Mouse (Mus musculus): ENCODE results near the gene Crybg1. TPM values are rescaled to one million over a fixed set of nuclear protein-coding genes. Genes with fewer than 3 reads are reported as not detected.

The Crybg1 gene
- total and polyA plus RNA-seq, 3 experiments, result 0.04 to 0.14 TPM; not detected in 1

GRCm38 (mm10) chr10:43953942-43954341 is 194.7 kb downstream of the Crybg1 start:
- Histone ChIP-seq H3K27ac (ENCODE audit: control insufficient read depth, low read depth, low read length) (no peak overlapping the region), H3K9me3 (replicated peaks; ENCODE audit: insufficient read depth, low read length) (no peaks in the 10 kb centered on the region), H3K36me3 (ENCODE audit: control insufficient read depth in 1 of 2, insufficient read depth in 2 of 2, low read length in 2 of 2) (no peaks in the 10 kb centered on the region; a peak in 1 of 4 replicates), H3K27me3 (ENCODE audit: control insufficient read depth in 1 of 2, insufficient read depth in 2 of 2, low read length in 2 of 2) (no peaks in the 10 kb centered on the region), H3K9ac (ENCODE audit: control insufficient read depth, low read depth, low read length, poor library complexity, severe bottlenecking) (no peak overlapping the region), H3K4me1 (ENCODE audit: control insufficient read depth in 1 of 2, insufficient read depth in 2 of 2, low read length in 2 of 2) (no peaks in the 10 kb centered on the region; a peak in 1 of 4 replicates), H3K4me3 (ENCODE audit: control insufficient read depth in 1 of 2, insufficient read depth in 1 of 2, low read depth in 2 of 2, low read length in 2 of 2) (no peak overlapping the region), H3K79me2 (ENCODE audit: control insufficient read depth, insufficient read depth, low read length, poor library complexity) (no peaks in the 10 kb centered on the region)
- DNase-seq (ENCODE audit: low read depth, low spot score), result peak; percentile 87
- TF ChIP-seq ZC3H11A (IDR thresholded peaks at IDR 0.05; ENCODE audit: low read depth, low read length) (peak; percentile 96), BHLHE40 (IDR thresholded peaks at IDR 0.05; ENCODE audit: borderline replicate concordance, low read depth, low read length) (no peak), POLR2A (IDR thresholded peaks at IDR 0.05; ENCODE audit: control insufficient read depth in 1 of 2, insufficient read depth in 1 of 2, low read depth in 1 of 2, low read length in 2 of 2, poor library complexity in 1 of 2) (no peak), USF1 (IDR thresholded peaks at IDR 0.05; ENCODE audit: low read depth, low read length) (no peak), NRF1 (IDR thresholded peaks at IDR 0.05; ENCODE audit: insufficient read depth, low read depth, low read length, poor library complexity, severe bottlenecking) (no peak), ZKSCAN1 (IDR thresholded peaks at IDR 0.05; ENCODE audit: low read depth, low read length) (no peak), ZMIZ1 (IDR thresholded peaks at IDR 0.05; ENCODE audit: low read depth, low read length) (no peak), GATA1 (IDR thresholded peaks at IDR 0.05; ENCODE audit: low read depth, low read length) (0 out of 2 replicates have a peak, but pooled peaks have one; percentile 6), SIN3A (IDR thresholded peaks at IDR 0.05; ENCODE audit: low read length) (peak; percentile 60; the same call in 1 of the 2 replicates), CTCF (IDR thresholded peaks at IDR 0.05 in 2 of 3, conservative IDR thresholded peaks at IDR 0.05 in 1 of 3; ENCODE audit: control insufficient read depth in 1 of 3, insufficient read depth in 1 of 3, low read depth in 2 of 3, low read length in 3 of 3, poor library complexity in 1 of 3, severe bottlenecking in 1 of 3) (peak; percentile 87 to 97 (median 88)), TBP (IDR thresholded peaks at IDR 0.05; ENCODE audit: low read depth, low read length) (no peak), GABPA (IDR thresholded peaks at IDR 0.05; ENCODE audit: low read depth, low read length) (no peak), ELF1 (IDR thresholded peaks at IDR 0.05; ENCODE audit: low read depth, low read length) (no peak), HCFC1 (IDR thresholded peaks at IDR 0.05; ENCODE audit: low read depth, low read length) (peak; percentile 30; the same call in 1 of the 2 replicates), UBTF (IDR thresholded peaks at IDR 0.05; ENCODE audit: borderline replicate concordance, insufficient read depth, low read depth, low read length) (no peak), SMC3 (IDR thresholded peaks at IDR 0.05; ENCODE audit: low read depth, low read length) (peak; percentile 99), MAFK (IDR thresholded peaks at IDR 0.05; ENCODE audit: borderline replicate concordance, low read depth, low read length) (no peak), MAX (IDR thresholded peaks at IDR 0.05; ENCODE audit: low read length) (peak; percentile 36; the same call in 1 of the 2 replicates), NELFE (IDR thresholded peaks at IDR 0.05; ENCODE audit: low read depth, low read length) (no peak), MAZ (IDR thresholded peaks at IDR 0.05; ENCODE audit: low read depth, low read length) (0 out of 2 replicates have a peak, but pooled peaks have one; percentile 21), JUND (IDR thresholded peaks at IDR 0.05; ENCODE audit: low read depth, low read length) (no peak), RAD21 (IDR thresholded peaks at IDR 0.05; ENCODE audit: low read depth, low read length) (no peak; the same call in none of the 2 replicates), MXI1 (IDR thresholded peaks at IDR 0.05; ENCODE audit: low read depth, low read length) (0 out of 2 replicates have a peak, but pooled peaks have one; percentile 23), CHD1 (IDR thresholded peaks at IDR 0.05; ENCODE audit: low read depth, low read length) (no peak), MYC (IDR thresholded peaks at IDR 0.05; ENCODE audit: low read depth, low read length) (peak; percentile 81), KAT2A (conservative IDR thresholded peaks at IDR 0.05; ENCODE audit: low read depth, low read length) (no peak), EP300 (IDR thresholded peaks at IDR 0.05; ENCODE audit: low read depth in 1 of 2, low read length in 2 of 2) (no peak), POLR2AphosphoS2 (IDR thresholded peaks at IDR 0.05; ENCODE audit: low read length) (no peak), POLR2AphosphoS5 (IDR thresholded peaks at IDR 0.05; ENCODE audit: borderline replicate concordance, low read depth, low read length) (no peak), ETS1 (IDR thresholded peaks at IDR 0.05; ENCODE audit: low read depth, low read length) (peak; percentile 17; the same call in 1 of the 2 replicates), E2F4 (IDR thresholded peaks at IDR 0.05; ENCODE audit: borderline replicate concordance, low read depth, low read length) (no peak), RCOR1 (IDR thresholded peaks at IDR 0.05; ENCODE audit: low read depth, low read length) (no peak), CHD2 (IDR thresholded peaks at IDR 0.05; ENCODE audit: low read length) (no peak), TAL1 (IDR thresholded peaks at IDR 0.05; ENCODE audit: low read length) (no peak), MYB (IDR thresholded peaks at IDR 0.05; ENCODE audit: low read depth, low read length) (no peak), TCF12 (IDR thresholded peaks at IDR 0.05; ENCODE audit: low read depth, low read length) (no peak), USF2 (IDR thresholded peaks at IDR 0.05; ENCODE audit: borderline replicate concordance in 1 of 2, insufficient read depth in 1 of 2, low read depth in 1 of 2, low read length in 2 of 2) (no peak), ZNF384 (IDR thresholded peaks at IDR 0.05; ENCODE audit: low read depth, low read length) (no peak)
